Mouse (Mus musculus): ENCODE results near the gene Clptm1. TPM values are rescaled to one million over a fixed set of nuclear protein-coding genes. Genes with fewer than 3 reads are reported as not detected.

Clptm1 gene
- polyA plus RNA-seq, 1 experiment from 2014 or later: 112 TPM

DNA sequence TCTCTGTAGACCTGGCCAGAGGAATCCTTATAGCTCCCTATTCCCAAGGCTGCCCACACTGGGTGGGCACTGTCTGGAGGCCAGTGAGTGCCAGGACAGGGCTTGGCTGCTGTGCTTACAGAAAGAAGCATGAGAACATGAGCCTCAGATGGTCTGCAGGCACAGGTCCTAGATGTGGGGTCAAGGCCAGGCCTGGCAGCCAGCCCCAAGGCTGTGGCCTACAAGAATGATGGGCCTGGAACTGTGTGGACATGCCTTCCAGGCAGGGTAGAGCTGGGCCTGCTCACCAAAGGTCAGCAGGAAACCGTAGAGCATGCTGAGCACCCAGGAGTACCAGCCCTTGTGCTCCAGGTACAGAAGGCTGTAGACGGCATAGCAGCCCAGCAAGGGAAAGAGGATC is 30.2 kb downstream of the Clptm1 start:
- Histone ChIP-seq H3K4me1 (peaks cover 2% of the 10 kb centered on the region; the same call in 1 of the 2 replicates), H3K9me3 (replicated peaks) (no peaks in the 10 kb centered on the region), H3K4me3 (no peak overlapping the region), H3K27me3 (0 out of 2 replicates have a peak, but pooled peaks cover 2% of the 10 kb centered on the region), H3K9ac (no peak overlapping the region), H3K36me3 (peaks cover 77% of the 10 kb centered on the region), H3K4me2 (replicated peaks) (no peak overlapping the region), H3K27ac (no peak overlapping the region)
- WGBS: 100% methylated on average over 2 of the region's 2 CpGs
- ATAC-seq (ENCODE audit: low FRiP score): no peak

DNA sequence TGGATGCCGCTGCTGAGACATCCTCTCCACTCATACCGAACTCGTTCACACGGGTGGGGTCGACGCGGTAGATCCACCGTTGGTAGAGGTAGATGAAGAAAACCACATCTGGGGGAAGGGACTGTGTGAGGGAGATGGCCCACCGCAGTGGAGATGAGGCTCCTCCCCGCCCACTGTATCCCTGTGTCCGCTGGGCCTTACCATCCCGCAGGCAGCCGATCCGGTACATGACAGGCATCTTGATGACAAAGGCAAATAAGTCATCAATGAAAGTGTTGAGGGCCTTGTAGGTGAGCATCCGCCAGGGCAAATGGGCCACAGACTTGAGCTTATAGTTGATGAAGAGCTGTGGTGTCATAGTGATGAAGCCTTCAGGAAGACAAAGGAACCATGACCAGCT is 31.0 kb downstream of the Clptm1 start:
- H3K4me1 ChIP-seq: peaks cover 4% of the 10 kb centered on the region; the same call in 1 of the 2 replicates
- WGBS: 95% methylated on average over 15 of the region's 15 CpGs

DNA sequence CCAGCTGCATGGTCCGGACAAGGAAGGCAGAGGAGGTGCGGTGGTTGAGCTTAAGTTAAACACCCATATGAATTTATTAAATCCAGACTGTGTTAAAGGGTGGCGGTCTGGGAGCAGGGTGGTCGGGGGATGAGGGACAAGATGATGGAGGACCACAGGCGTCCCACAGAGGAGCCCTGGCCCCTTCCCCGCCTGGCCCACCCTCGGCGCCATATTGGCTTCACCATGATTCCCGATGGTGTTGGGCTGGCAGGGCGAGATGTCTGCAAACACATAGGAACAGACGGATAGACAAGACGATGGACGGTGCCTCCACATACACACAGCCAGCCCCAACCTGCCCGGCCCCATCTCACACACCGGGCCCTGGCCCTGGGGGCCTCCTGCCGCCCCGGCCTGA is 31.6 kb downstream of the Clptm1 start:
- no peak overlapping the region for H3K4me2 ChIP-seq (replicated peaks)
- WGBS: 94% methylated on average over 17 of the region's 17 CpGs
- H3K9me3 ChIP-seq (replicated peaks): no peaks in the 10 kb centered on the region
- H3K27ac ChIP-seq: no peak overlapping the region
- no peak overlapping the region for H3K9ac ChIP-seq
- ATAC-seq (ENCODE audit: low FRiP score): no peak
- 0 out of 2 replicates have a peak, but pooled peaks cover 2% of the 10 kb centered on the region for H3K27me3 ChIP-seq
- H3K4me3 ChIP-seq: no peak overlapping the region
- H3K4me1 ChIP-seq: peaks cover 4% of the 10 kb centered on the region; the same call in 1 of the 2 replicates
- H3K36me3 ChIP-seq: peaks cover 63% of the 10 kb centered on the region

More for the DNA sequence above, 31.0 kb downstream of the Clptm1 start:
- Histone ChIP-seq H3K27me3 (0 out of 2 replicates have a peak, but pooled peaks cover 2% of the 10 kb centered on the region), H3K36me3 (peaks cover 69% of the 10 kb centered on the region), H3K9ac (no peak overlapping the region), H3K9me3 (replicated peaks) (no peaks in the 10 kb centered on the region), H3K4me3 (no peak overlapping the region), H3K27ac (no peak overlapping the region), H3K4me2 (replicated peaks) (no peak overlapping the region)
- ATAC-seq (ENCODE audit: low FRiP score): no peak

DNA sequence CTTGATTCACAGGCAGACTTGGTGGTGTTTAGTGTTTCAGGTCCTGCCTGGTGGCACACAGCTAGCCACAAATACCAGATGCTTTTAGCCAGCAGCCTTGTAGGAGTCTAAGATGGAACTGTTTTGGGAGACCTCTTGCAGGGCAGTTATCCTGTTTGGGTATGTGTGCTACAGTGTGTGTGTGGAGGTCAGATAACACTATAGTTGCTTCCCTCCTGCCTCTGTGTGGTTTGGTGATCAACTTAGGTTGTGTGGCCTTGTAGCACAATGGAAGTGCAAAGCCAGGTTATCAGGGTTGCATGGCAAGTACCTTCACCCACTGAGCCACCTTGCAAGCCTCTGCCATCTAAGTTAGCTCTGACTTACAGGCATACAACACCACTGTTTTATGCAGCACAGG is 32.1 kb downstream of the Clptm1 start:
- ATAC-seq (ENCODE audit: low FRiP score): no peak
- H3K9ac ChIP-seq: no peak overlapping the region
- H3K36me3 ChIP-seq: peaks cover 58% of the 10 kb centered on the region
- H3K4me2 ChIP-seq (replicated peaks): no peak overlapping the region
- peaks cover 4% of the 10 kb centered on the region; the same call in 1 of the 2 replicates for H3K4me1 ChIP-seq
- H3K27ac ChIP-seq: no peak overlapping the region
- H3K27me3 ChIP-seq: 0 out of 2 replicates have a peak, but pooled peaks cover 2% of the 10 kb centered on the region
- no peaks in the 10 kb centered on the region for H3K9me3 ChIP-seq (replicated peaks)
- H3K4me3 ChIP-seq: no peak overlapping the region

DNA sequence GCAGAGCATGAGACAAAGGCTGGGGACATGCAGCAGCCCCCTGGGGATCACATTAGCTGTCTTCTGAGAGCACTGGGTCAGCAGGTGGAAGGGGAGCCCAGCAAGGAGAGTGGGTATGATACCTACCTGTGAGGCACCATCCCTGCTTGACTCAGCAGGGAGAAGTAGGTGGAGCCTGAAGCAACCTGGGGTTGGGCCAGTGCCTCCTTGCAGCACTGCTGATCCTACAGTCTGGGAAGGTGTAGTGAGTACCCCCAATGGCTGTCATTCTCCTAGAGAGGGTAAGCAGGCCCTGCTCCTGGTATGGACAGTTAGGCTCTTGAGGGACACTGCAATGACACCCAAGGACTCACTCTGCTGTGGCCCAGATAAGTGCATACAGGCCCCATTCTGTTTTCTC is 32.6 kb downstream of the Clptm1 start:
- no peak overlapping the region for H3K9ac ChIP-seq
- H3K4me2 ChIP-seq (replicated peaks): no peak overlapping the region
- H3K36me3 ChIP-seq: peaks cover 53% of the 10 kb centered on the region
- H3K4me3 ChIP-seq: no peak overlapping the region
- ATAC-seq (ENCODE audit: low FRiP score): no peak
- H3K9me3 ChIP-seq (replicated peaks): no peaks in the 10 kb centered on the region
- peaks cover 4% of the 10 kb centered on the region; the same call in 1 of the 2 replicates for H3K4me1 ChIP-seq
- 0 out of 2 replicates have a peak, but pooled peaks cover 2% of the 10 kb centered on the region for H3K27me3 ChIP-seq
- H3K27ac ChIP-seq: no peak overlapping the region

DNA sequence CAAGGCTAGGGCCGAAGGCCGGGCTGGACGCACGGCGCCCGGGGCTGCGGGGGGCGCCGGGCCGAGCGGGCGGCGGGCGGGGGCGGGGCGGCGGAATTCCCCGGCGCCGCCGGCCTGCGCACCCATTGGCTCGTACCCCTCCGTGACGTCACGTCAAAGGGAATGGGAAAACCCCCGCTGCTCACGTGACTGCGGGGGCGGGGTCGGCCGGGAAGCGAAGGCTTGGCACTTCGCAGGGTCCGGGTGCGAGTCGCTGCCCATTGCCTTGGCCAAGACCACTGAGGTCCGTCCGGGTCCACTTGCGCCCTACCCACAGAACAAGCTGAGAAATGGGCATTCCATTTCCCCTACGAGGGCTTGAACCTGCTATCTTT is 35.5 kb downstream of the Clptm1 start, which contains the start of gene Relb:
Gene Relb (minus strand): TSS at position 78 of the 374 bp plus-strand sequence.
- peaks cover 24% of the 10 kb centered on the region for H3K36me3 ChIP-seq
- H3K27me3 ChIP-seq: 0 out of 2 replicates have a peak, but pooled peaks cover 2% of the 10 kb centered on the region
- H3K9me3 ChIP-seq (replicated peaks): no peaks in the 10 kb centered on the region
- H3K4me1 ChIP-seq: peaks cover 4% of the 10 kb centered on the region; the same call in 1 of the 2 replicates
- peak; percentile 80 for ATAC-seq (ENCODE audit: low FRiP score)
- WGBS: 1% methylated on average over 41 of the region's 41 CpGs
- peak within 1 kb of the TSS; percentile 59 for H3K9ac ChIP-seq
- peak within 1 kb of the TSS; percentile 84 for H3K27ac ChIP-seq
- H3K4me3 ChIP-seq: peak within 1 kb of the TSS; percentile 80
- H3K4me2 ChIP-seq (replicated peaks): peak within 1 kb of the TSS; percentile 93

DNA sequence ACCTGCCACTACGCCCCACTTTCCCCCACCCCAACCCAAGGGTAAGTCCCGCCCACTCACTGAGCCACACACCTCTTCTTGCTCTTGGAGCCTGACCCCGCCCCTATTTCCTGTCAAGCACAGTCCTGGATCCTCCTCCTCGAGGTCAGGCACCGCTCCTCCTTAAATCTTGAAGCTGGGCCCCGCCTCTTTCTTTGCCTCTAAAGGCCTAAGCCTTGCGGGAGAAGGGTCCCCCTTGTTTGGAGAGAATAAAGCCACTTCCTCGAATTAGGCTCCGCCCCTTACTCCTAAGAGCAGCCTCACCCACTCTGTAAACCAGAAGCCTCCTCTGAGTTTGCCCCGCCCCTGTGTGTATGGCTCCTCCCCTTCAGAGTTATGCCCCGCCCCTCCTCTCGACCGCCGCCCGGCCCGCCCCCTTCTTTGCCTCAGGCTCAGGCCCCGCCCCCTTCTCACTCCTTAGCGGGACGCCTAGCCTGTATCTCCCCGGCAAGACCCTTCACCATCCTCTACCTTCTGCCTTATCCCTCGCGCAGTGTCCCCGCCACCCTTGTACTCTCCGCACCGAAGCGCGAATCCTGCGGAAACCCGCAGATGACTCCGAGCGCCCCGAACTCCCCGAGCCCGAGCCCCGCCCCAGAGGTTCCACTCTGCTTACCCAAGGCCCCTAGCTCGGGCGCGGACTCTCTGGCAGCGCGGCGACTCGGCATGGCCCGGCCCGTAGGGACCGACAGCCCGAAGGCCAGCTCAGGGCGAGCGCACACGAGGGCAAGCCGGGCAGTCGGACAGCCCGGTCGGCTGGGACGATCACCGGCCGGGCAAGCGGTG is 36.1 kb downstream of the Clptm1 start:
- peaks cover 4% of the 10 kb centered on the region; the same call in 1 of the 2 replicates for H3K4me1 ChIP-seq
- H3K27me3 ChIP-seq: 0 out of 2 replicates have a peak, but pooled peaks cover 2% of the 10 kb centered on the region
- peak overlapping the region; percentile 84 for H3K27ac ChIP-seq
- H3K9ac ChIP-seq: peak overlapping the region; percentile 59
- H3K36me3 ChIP-seq: peaks cover 18% of the 10 kb centered on the region
- peak overlapping the region; percentile 93 for H3K4me2 ChIP-seq (replicated peaks)
- under 1% methylated on average over 57 of the region's 57 CpGs for WGBS
- ATAC-seq (ENCODE audit: low FRiP score): peak; percentile 91
- no peaks in the 10 kb centered on the region for H3K9me3 ChIP-seq (replicated peaks)
- peak overlapping the region; percentile 80 for H3K4me3 ChIP-seq

DNA sequence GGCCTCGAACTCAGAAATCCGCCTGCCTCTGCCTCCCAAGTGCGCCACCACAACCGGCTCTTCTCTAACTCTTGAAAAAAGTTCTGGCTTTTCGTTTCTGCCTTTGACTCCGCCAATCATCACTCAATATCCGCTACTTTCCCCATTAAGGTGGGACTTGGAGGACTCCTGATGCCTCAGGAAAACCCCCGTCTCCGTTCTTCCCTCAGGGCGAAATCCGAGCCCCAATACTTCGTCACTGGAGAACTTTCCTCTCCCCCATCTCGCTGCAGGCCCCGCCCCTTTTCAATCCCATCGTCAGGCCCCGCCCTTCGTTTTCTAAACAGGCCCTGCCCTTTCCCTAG is 36.7 kb downstream of the Clptm1 start:
- 15% methylated on average over 17 of the region's 17 CpGs for WGBS
- no peak overlapping the region for H3K9ac ChIP-seq
- H3K36me3 ChIP-seq: peaks cover 12% of the 10 kb centered on the region
- ATAC-seq (ENCODE audit: low FRiP score): no peak
- H3K4me1 ChIP-seq: peaks cover 4% of the 10 kb centered on the region; the same call in 1 of the 2 replicates
- no peaks in the 10 kb centered on the region for H3K9me3 ChIP-seq (replicated peaks)
- H3K27me3 ChIP-seq: 0 out of 2 replicates have a peak, but pooled peaks cover 2% of the 10 kb centered on the region
- H3K4me2 ChIP-seq (replicated peaks): peak overlapping the region; percentile 93
- peak overlapping the region; percentile 84; the same call in 1 of the 2 replicates for H3K27ac ChIP-seq
- H3K4me3 ChIP-seq: peak overlapping the region; percentile 80

DNA sequence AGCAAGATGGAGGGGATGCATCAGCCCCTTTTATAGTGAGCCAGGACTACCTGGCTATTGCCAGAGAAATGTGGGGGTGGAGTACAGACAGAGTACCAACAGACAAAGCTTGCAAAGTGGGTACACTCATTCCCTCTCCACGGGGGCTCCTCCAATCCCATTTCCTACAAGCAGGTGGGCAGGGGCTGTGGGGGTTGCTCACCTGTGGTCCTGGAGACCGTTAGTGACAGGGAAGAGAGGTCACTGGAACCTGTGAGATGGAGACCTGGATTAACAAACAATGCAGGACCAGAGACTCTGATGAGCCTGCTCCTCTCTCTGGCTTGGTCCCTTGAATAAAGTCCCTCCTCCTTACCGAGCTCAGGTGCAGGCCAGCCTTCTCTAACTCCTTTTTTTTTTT is 37.1 kb downstream of the Clptm1 start:
- Histone ChIP-seq H3K27me3 (0 out of 2 replicates have a peak, but pooled peaks cover 2% of the 10 kb centered on the region), H3K9ac (no peak overlapping the region), H3K27ac (no peak overlapping the region), H3K4me2 (replicated peaks) (peak overlapping the region; percentile 93; the same call in 1 of the 2 replicates), H3K9me3 (replicated peaks) (no peaks in the 10 kb centered on the region), H3K4me1 (peaks cover 4% of the 10 kb centered on the region; the same call in 1 of the 2 replicates), H3K36me3 (peaks cover 8% of the 10 kb centered on the region), H3K4me3 (no peak overlapping the region)
- ATAC-seq (ENCODE audit: low FRiP score): no peak
- 67% methylated on average over 3 of the region's 3 CpGs for WGBS

DNA sequence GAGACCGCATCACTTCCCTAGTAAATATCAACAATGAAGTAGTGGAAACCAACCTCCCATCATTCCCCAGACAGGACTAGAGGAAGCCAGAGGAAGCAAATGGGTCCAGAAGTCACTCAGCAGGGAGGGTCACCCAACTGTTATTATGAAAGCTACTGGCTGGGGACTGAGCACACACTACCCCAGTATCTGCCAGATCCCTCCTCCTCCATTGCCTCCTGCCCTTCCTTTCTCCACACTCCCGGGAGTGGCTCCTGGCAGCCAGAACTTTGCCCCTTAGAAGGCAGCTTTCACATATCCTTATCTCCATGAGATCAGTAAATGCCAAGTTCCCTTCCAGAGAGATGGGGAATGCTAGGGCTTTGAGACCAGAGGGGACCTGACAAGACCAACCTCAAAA is 41.4 kb downstream of the Clptm1 start:
- no peaks in the 10 kb centered on the region for H3K36me3 ChIP-seq
- no peak overlapping the region for H3K4me2 ChIP-seq (replicated peaks)
- no peak overlapping the region for H3K4me3 ChIP-seq
- H3K4me1 ChIP-seq: peaks cover 5% of the 10 kb centered on the region; the same call in 1 of the 2 replicates
- H3K9me3 ChIP-seq (replicated peaks): no peaks in the 10 kb centered on the region
- no peak overlapping the region for H3K9ac ChIP-seq
- 71% methylated on average over 2 of the region's 2 CpGs for WGBS
- H3K27me3 ChIP-seq: peaks cover 3% of the 10 kb centered on the region; the same call in 1 of the 2 replicates
- no peak for ATAC-seq (ENCODE audit: low FRiP score)
- no peak overlapping the region for H3K27ac ChIP-seq

DNA sequence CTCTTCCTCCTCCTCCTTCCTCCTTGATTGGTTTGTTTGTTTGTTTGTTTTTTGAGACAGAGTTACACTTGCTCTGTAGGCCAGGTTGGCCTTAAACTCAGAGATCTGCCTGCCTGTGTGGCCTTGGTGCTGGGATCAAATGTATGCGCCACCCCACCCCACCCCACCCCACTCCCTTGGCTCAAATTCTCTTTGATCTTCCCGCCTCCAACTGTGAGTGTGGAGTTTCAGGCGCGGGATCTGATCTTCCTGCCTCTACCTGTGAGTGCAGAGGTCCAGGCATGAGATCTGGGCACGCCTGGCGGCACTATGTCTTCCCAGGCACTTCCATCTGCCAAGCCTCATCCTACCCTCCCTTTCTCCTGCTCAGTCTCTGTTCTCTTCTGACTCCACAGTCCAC is 42.6 kb downstream of the Clptm1 start:
- no peaks in the 10 kb centered on the region for H3K9me3 ChIP-seq (replicated peaks)
- H3K9ac ChIP-seq: no peak overlapping the region
- 39% methylated on average over 6 of the region's 6 CpGs for WGBS
- no peak for ATAC-seq (ENCODE audit: low FRiP score)
- no peak overlapping the region for H3K27ac ChIP-seq
- peaks cover 5% of the 10 kb centered on the region; the same call in 1 of the 2 replicates for H3K4me1 ChIP-seq
- no peak overlapping the region for H3K4me2 ChIP-seq (replicated peaks)
- no peak overlapping the region for H3K4me3 ChIP-seq
- peaks cover 3% of the 10 kb centered on the region; the same call in 1 of the 2 replicates for H3K27me3 ChIP-seq
- H3K36me3 ChIP-seq: no peaks in the 10 kb centered on the region

DNA sequence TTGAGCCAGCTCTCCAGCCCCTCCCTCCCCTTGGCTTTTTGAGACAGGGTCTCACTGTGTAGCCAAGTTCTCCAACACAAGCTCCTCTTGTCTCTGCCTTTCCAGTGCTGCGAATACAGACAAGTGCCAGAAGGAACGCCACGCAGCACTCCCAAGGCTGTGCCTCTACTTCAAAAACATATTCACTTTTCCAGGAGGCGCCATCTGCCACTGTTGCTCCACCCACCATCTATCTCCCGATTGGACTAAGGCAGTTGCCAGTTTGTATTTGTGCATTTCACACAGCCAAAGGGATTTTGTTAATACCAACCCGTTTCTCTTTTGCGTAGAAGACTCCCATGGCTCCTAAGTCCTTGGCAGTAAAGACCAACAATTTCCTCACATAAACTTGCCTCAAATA is 44.0 kb downstream of the Clptm1 start:
- no peak overlapping the region for H3K4me2 ChIP-seq (replicated peaks)
- H3K9ac ChIP-seq: no peak overlapping the region
- H3K36me3 ChIP-seq: no peaks in the 10 kb centered on the region
- ATAC-seq (ENCODE audit: low FRiP score): no peak
- H3K4me3 ChIP-seq: no peak overlapping the region
- H3K27ac ChIP-seq: no peak overlapping the region
- peaks cover 3% of the 10 kb centered on the region; the same call in 1 of the 2 replicates for H3K27me3 ChIP-seq
- no peaks in the 10 kb centered on the region for H3K9me3 ChIP-seq (replicated peaks)
- peaks cover 5% of the 10 kb centered on the region; the same call in 1 of the 2 replicates for H3K4me1 ChIP-seq
- WGBS: 94% methylated on average over 7 of the region's 7 CpGs
